Mouse (Mus musculus) stomach, embryonic 14.5 days (tissue): ENCODE measurements around the gene Sbk1. TPM values are rescaled to one million over a fixed set of nuclear protein-coding genes. Genes with fewer than 3 reads are reported as not detected.
A peak's percentile ranks its signal among the peaks of the same experiment; 100 is the strongest.

ENCODE experiments used
- ATAC-seq: fragments of 200-750 bp; cut with Nextera tagmentation; 2 replicates; pipeline ENCODE4 v1.8.0; 2017; ENCODE audit warnings: low read depth, moderate TSS enrichment; ENCODE audit not compliant: insufficient number of reproducible peaks, insufficient read depth, low FRiP score
- H3K27ac ChIP-seq: fragments of 300-500 bp; sonication (generic); 2 replicates; pipeline ENCODE4 v1.5.1; 2014; ENCODE audit warnings: mild to moderate bottlenecking, low read length, moderate library complexity, mixed read lengths
- H3K27me3 ChIP-seq: fragments of 300-500 bp; sonication (generic); 2 replicates; pipeline ENCODE4 v1.6.1; 2014; ENCODE audit warnings: low read length, control low read depth, mixed read lengths; ENCODE audit not compliant: control insufficient read depth, insufficient read depth
- H3K36me3 ChIP-seq: fragments of 300-500 bp; sonication (generic); 2 replicates; pipeline ENCODE4 v1.6.1; 2014; ENCODE audit warnings: mild to moderate bottlenecking, control low read depth, low read length, moderate library complexity, mixed read lengths; ENCODE audit not compliant: control insufficient read depth, insufficient read depth
- H3K4me1 ChIP-seq: fragments of 300-500 bp; sonication (generic); 2 replicates; pipeline ENCODE4 v1.6.1; 2014; ENCODE audit warnings: low read length, control low read depth, mixed read lengths; ENCODE audit not compliant: control insufficient read depth, insufficient read depth
- H3K4me2 ChIP-seq: fragments of 300-500 bp; sonication (generic); replicated peaks from 2 replicates; pipeline ENCODE4 v1.6.1; 2014; ENCODE audit warnings: low read depth, low read length, control low read depth
- H3K4me3 ChIP-seq: fragments of 300-500 bp; sonication (generic); 2 replicates; pipeline ENCODE4 v1.5.1; 2014; ENCODE audit warnings: low read depth, low read length, control low read depth
- H3K9ac ChIP-seq: fragments of 300-500 bp; sonication (generic); replicated peaks from 2 replicates; pipeline ENCODE4 v1.6.1; 2014; ENCODE audit warnings: low read depth, mild to moderate bottlenecking, control low read depth, low read length, moderate library complexity, mixed read lengths
- H3K9me3 ChIP-seq: fragments of 300-500 bp; sonication (generic); 2 replicates; pipeline ENCODE4 v1.6.1; 2016; ENCODE audit warnings: low read depth, low read length, control low read depth; ENCODE audit not compliant: control insufficient read depth
- WGBS: fragments of 180-500 bp; shearing (Covaris S2); extraction: QIAGEN DNeasy Blood & Tissue Kit; methylation state at CpG from one replicate; pipeline ENCODE4 v1.1.7; 2014; 5-methylcytosine and 5-hydroxymethylcytosine counted together
- polyA plus RNA-seq: library from polyadenylated mRNA; unstranded; fragments of >200 nt; fragmentation: Nextera tagmentation; extraction: Ambion mirVana; gene quantifications from 2 replicates; pipeline ENCODE4 v1.2.1, GENCODE M21; 2014

Gene Sbk1
- polyA plus RNA-seq, 1 experiment from 2014 or later: 32.8 TPM

DNA sequence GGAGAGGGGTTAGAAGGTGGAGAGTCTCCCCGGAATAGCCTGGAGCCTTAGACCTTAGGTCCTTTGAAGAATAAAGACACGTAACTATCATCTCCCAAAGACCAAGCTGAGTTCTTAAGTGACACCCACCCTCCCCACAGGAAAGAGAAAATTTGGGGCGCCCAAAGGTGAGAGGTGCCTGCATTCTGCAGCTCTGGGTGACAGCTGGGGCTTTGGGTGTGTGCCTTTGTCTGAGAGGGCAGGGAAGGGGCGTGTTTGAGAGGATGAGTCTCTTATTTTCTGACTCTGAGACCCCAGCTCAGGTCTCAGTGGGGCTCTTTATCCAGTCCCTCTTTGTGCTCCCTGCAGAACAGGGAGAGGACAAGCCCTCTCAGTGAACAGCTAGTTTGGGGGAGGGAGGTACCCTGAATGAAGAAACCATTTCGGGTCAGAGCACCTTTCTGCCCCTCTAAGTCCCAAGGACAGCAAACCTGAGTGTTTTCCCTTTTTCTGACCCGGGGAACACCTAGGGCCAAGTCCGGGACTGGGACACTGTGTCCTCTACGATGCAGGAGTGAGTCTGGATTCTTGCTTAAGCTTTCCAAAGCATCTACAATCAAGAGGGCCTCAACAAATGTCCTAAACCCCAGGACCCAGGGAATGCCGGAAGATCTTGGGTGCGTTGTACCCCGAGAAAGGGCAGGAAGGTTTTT is 1.1 kb downstream of the Sbk1 start:
- H3K4me2 ChIP-seq: peak overlapping the region; percentile 93
- H3K27me3 ChIP-seq: no peaks in the 10 kb centered on the region
- peak overlapping the region; percentile 75 for H3K9ac ChIP-seq
- peaks cover 15% of the 10 kb centered on the region for H3K36me3 ChIP-seq
- no peaks in the 10 kb centered on the region for H3K9me3 ChIP-seq
- H3K4me1 ChIP-seq: peaks cover 22% of the 10 kb centered on the region
- H3K4me3 ChIP-seq: peak overlapping the region; percentile 67
- 10% methylated on average over 11 of the region's 11 CpGs for WGBS
- no peak for ATAC-seq
- no peak overlapping the region for H3K27ac ChIP-seq

DNA sequence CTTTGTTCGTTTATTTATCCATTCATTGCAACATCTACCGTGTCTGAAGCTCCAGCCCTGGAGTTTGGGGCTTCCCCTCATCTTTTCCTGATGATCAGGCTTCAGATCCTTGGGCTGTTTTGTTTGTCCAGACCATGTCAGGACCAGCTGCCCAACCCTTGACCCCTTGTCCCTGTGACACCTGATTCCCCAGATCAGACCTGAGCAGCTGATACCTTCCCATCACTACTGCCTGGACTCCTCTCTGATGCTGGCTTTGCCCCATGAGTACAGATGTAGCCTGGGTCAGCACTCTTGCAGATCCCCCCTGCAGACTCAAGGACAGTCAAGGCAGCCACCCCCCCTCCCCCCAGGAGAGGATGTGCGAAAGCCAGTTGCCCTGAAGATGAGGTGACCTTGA is 1.7 kb downstream of the Sbk1 start:
- Histone ChIP-seq H3K9ac (peak overlapping the region; percentile 75; the same call in 1 of the 2 replicates), H3K4me3 (peak overlapping the region; percentile 67), H3K27me3 (no peaks in the 10 kb centered on the region), H3K4me2 (peak overlapping the region; percentile 93), H3K9me3 (no peaks in the 10 kb centered on the region), H3K36me3 (peaks cover 15% of the 10 kb centered on the region), H3K4me1 (peaks cover 22% of the 10 kb centered on the region), H3K27ac (no peak overlapping the region)
- 15% methylated on average over 3 of the region's 3 CpGs for WGBS
- no peak for ATAC-seq

DNA sequence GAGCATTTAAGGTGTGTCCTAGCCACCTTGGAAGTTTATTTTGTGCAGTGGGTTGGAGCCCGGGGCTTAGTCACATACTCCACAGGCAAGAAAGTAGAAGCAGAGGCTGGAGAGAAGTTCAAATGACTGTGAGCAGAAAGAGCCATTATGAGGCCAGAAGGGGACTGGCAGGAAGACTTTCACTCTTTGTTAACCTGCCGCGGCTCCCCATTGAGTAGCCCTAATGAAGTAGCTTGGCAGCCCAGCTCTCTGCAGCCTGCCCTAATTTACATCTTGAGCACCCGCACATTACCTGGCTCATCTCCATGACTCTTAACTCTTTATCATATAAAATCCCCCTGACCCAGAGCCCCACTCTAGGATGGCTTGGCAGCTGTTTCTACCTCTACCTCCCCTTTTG is 2.2 kb downstream of the Sbk1 start:
- Histone ChIP-seq H3K4me1 (peaks cover 22% of the 10 kb centered on the region), H3K9ac (peak overlapping the region; percentile 75; the same call in 1 of the 2 replicates), H3K36me3 (peaks cover 17% of the 10 kb centered on the region), H3K27ac (no peak overlapping the region), H3K9me3 (no peaks in the 10 kb centered on the region), H3K4me3 (peak overlapping the region; percentile 67), H3K4me2 (peak overlapping the region; percentile 93), H3K27me3 (no peaks in the 10 kb centered on the region)
- ATAC-seq: no peak
- whole genome bisulfite sequencing: 13% methylated on average over 4 of the region's 4 CpGs

DNA sequence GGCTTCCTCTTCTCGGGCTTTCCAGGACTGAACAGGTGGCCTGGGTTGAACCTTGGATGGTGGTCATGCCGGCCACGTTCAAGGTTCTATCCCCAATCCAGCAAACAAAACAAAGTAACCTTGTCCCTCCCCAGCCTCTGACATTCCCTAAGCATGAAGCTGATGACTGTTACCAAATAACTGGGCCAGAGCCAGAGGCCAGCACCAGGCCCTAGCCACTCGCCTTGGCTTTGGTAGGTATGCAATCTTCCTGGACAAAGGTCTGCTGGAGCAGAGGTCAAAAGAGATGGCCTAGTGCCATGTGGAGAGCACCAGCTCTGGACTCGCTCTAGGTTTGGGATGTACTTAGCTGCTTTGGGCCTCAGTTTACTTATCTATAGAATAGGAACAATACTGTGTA is 3.3 kb downstream of the Sbk1 start:
- Histone ChIP-seq H3K9ac (no peak overlapping the region), H3K27ac (no peak overlapping the region), H3K4me3 (no peak overlapping the region), H3K4me1 (peaks cover 22% of the 10 kb centered on the region), H3K4me2 (no peak overlapping the region), H3K27me3 (no peaks in the 10 kb centered on the region), H3K36me3 (peaks cover 17% of the 10 kb centered on the region), H3K9me3 (no peaks in the 10 kb centered on the region)
- WGBS: 77% methylated on average over 5 of the region's 5 CpGs
- no peak for ATAC-seq

DNA sequence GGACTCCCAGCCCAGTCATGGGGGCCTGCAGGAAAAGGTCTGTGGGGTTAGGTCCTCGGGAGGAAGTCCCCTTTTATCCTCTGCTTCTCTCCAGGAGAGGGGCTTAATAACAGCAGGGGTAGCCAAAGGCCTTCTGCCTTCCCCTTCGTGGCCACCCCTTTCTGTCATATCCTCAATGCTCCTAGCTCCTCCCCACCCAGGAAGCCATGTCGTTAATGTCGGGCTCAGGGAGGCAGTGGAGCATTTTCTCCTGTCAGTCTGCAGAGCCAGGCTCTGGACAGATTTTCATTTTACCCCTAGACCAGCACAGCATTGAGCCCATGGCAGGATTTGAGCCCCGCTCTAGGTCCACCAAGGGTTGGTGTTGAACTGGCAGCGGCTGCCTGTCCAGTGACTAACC is 3.9 kb downstream of the Sbk1 start:
- Histone ChIP-seq H3K4me1 (peaks cover 21% of the 10 kb centered on the region), H3K27me3 (no peaks in the 10 kb centered on the region), H3K36me3 (peaks cover 17% of the 10 kb centered on the region), H3K27ac (no peak overlapping the region), H3K9me3 (no peaks in the 10 kb centered on the region), H3K4me2 (no peak overlapping the region), H3K4me3 (no peak overlapping the region), H3K9ac (no peak overlapping the region)
- ATAC-seq: no peak
- 62% methylated on average over 6 of the region's 6 CpGs for WGBS

DNA sequence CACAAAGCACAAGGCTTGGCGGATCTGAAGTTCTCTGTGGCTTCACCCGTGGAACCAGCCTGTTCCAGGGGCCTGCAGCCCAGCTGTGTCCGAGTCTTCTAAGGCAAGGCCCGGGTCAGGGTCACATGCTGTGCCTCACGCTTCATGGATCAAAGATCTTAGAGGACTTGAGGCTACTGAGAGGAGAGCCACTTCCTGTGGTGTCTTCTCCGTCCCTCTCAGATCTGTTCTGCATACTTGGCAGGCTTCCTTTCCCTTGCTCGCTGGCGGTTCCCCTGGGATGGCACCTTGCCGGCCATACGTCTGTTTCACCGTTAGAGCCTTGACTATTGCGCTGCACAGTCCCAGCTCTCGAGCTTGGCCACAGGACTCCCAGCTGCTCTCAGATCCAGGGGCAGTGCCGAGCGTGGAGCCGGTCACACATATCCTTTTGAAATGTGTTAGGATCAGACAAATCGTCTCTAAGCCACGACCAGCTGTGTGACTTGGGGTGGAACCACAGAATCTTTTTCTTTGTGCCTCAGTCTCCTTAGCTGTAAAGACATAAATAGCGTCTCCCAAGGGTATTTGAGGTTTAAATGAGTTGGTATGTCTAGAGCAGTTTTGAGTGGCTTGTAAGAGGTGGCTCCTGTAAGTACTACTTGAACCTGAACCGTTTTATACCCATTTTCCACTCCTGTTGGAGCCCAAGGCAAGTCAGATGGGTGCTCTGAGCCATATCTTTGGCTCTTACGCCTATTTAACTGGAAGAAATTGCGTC is 5.3 kb downstream of the Sbk1 start:
- Histone ChIP-seq H3K36me3 (peaks cover 17% of the 10 kb centered on the region), H3K4me2 (no peak overlapping the region), H3K27me3 (no peaks in the 10 kb centered on the region), H3K9ac (no peak overlapping the region), H3K27ac (no peak overlapping the region), H3K4me1 (peaks cover 18% of the 10 kb centered on the region), H3K9me3 (no peaks in the 10 kb centered on the region), H3K4me3 (no peak overlapping the region)
- WGBS: 81% methylated on average over 22 of the region's 22 CpGs
- ATAC-seq: no peak

DNA sequence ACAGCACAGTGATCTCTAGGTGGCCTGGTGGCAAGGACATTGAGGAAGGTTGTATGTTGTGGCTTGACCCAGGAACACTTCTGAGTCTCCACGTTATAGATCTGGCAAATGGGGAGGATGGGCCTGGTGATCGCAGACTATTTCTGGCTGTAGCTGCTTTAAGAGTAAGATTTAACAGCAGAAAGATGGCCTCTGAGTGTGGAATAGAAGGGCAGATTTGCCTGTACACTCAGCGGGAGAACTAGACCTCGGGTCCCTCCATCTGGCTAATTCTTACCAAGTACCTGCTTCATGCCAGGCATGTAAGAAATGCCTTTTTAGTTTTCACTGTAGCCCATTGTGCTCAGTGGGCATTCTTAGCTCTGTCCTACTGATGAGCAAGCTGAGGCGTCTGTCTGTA is 6.4 kb downstream of the Sbk1 start:
- H3K4me3 ChIP-seq: no peak overlapping the region
- no peaks in the 10 kb centered on the region for H3K27me3 ChIP-seq
- no peak overlapping the region for H3K9ac ChIP-seq
- no peak for ATAC-seq
- H3K4me1 ChIP-seq: peaks cover 16% of the 10 kb centered on the region
- peaks cover 21% of the 10 kb centered on the region for H3K36me3 ChIP-seq
- H3K27ac ChIP-seq: no peak overlapping the region
- no peaks in the 10 kb centered on the region for H3K9me3 ChIP-seq
- 87% methylated on average over 5 of the region's 5 CpGs for WGBS
- no peak overlapping the region for H3K4me2 ChIP-seq

DNA sequence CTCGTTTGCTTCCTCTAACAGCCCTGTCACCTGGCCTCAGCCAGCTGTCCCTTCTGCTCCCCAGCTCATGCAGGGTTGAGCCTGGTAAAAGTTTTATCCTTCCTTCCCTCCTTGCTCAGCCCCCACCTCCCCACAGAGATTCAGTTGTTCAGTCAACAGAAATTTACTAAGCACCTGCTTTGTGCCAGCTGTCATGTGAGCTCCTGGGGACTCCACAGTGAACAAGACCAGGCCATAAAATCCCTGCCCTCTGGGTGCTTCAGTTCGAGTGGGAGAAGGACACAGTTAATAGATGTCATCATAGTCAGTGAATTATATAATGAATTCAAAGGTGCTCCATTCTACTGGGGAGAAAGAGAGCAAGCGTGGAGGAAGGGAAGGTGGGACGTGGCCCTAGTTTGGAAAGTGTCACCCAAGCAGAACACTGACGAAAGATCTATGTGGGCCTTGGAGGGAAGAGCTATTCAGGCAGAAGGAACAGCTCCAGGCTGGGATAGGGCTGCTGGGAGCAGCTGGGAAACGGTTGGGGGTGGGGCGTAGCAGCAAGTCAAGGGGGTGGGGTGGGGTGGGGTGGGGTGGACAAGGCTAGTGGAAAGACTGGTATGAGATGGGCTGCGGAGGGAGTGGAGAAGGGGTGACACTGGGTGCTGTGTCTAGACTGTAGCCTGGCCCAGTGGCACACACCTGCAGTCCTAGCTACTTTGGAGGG is 7.5 kb downstream of the Sbk1 start:
- Histone ChIP-seq H3K36me3 (peaks cover 23% of the 10 kb centered on the region), H3K9me3 (no peaks in the 10 kb centered on the region), H3K4me3 (no peak overlapping the region), H3K27me3 (no peaks in the 10 kb centered on the region), H3K4me2 (no peak overlapping the region), H3K9ac (no peak overlapping the region), H3K27ac (no peak overlapping the region), H3K4me1 (peaks cover 5% of the 10 kb centered on the region)
- WGBS: 77% methylated on average over 8 of the region's 8 CpGs
- no peak for ATAC-seq
